Mouse (Mus musculus): ENCODE measurements around the gene Slc15a5. TPM values are rescaled to one million over a fixed set of nuclear protein-coding genes. Genes with fewer than 3 reads are reported as not detected.

Gene Slc15a5
- total RNA-seq, 2 experiments from 2014 or later, result 0.44 TPM; not detected in 1

DNA sequence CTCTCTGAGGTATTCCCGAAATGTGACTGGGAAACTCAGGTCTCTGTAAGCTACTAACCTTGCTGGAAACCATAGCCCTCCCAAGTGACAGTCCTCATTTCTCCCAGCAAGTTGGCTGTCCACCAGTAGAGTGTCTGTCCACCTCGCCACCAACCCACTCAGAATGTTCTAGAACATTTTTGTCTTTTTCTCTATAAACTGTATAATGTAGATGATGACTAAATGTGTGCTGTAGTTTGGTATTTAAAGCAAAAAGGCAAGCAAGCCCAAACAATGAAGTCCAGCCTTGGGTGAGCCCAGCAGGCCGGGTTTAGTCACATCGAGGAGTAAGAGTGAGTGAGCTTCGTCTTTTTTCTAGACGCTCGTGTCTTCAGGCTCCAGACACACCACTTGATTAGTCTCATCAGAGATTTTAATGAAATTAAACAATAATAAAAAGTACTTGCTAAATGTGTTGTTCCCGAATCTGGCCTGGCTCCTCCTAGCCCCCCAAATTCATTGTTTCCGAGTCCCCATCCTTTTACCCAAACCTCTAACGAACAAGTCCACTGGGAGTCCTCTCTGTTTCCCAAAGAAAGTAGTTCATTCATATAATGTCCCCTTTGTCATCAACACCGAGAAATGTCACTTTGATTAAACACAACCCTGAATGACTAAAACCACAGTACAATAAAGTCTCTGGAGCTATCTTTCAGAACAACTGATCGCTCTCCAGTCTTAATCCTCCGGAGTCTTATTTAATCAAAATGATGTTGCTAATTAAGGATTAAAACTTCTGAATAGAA lies 8.8 kb downstream of the Slc15a5 start:
- no peak for DNase-seq
- intact Hi-C loops (cut with DNase I; ENCODE audit: low total_unique reads), result no loop called here

- intact Hi-C loops (cut with DNase I; ENCODE audit: low total_unique reads), result no loop called here
- no peak for DNase-seq
Observed at GRCm38 (mm10) chr6:138069921-138070320, 9.8 kb downstream of the Slc15a5 start.

DNA sequence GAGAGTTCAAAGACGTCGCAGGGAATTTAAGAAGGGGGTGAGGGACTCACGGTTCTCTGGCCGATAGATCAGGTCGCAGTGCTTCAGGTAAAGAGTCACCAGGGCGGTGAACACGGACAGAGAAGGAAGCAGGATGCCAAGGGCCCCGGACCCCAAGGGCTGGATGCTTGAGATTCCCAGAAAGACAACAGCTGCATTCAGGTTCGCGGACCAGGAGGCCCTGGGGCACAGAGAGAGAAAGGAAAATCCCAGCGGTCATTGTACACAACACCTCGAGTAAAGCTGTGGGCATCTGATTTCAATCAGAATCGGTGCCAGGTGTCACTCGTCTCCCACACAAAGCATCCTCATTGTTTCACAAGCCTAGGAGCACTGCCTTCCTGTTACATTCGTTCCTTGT lies 24.1 kb downstream of the Slc15a5 start:
- no peak for DNase-seq
- intact Hi-C loops (cut with DNase I; ENCODE audit: low total_unique reads), result no loop called here

GRCm38 (mm10) chr6:138054956-138055355 lies 24.8 kb downstream of the Slc15a5 start:
- no peak for DNase-seq
- intact Hi-C loops (cut with DNase I; ENCODE audit: low total_unique reads), result no loop called here

DNA sequence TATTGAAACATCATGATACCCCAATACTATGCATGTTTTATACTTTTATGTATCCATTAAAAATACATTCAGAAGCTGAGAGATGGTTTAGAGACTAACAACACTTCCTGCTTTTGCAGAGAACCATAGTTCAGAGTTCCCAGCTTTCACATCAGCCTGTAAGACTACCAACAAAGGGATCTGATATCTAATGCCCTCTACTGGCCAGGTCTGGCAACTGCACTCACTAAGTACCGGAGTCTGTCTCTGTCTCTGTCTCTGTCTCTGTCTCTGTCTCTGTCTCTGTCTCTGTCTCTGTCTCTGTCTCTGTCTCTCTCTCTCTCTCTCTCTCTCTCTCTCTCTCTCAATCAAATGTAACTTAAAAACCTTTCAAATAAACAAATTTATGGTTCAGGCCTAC lies 25.6 kb downstream of the Slc15a5 start:
- intact Hi-C loops (cut with DNase I; ENCODE audit: low total_unique reads), result no loop called here
- DNase-seq, result no peak

GRCm38 (mm10) chr6:138053686-138054085 lies 26.0 kb downstream of the Slc15a5 start:
- no peak for DNase-seq
- intact Hi-C loops (cut with DNase I; ENCODE audit: low total_unique reads), result no loop called here

DNA sequence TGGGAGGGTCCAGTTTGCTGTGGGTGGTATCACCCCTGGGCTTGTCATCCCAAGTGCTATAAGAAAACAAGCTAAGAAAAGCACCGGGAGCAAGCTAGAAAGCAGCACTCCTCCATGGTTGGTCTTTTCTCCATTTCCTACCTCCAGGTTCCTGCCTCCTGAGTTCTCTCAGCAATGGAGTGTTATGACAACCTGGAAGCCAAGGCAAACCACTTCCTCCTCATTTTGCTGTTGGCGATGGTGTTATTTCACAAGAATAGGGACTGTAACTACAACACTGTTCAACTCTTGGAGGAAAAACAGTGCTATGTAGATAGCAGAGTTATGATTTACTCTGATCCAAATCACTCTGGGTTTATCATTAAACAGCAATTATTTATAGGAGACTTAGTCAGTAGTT lies 34.4 kb downstream of the Slc15a5 start:
- DNase-seq, result no peak

GRCm38 (mm10) chr6:138042891-138043290 lies 36.8 kb downstream of the Slc15a5 start:
- no peak for DNase-seq
- intact Hi-C loops (cut with DNase I; ENCODE audit: low total_unique reads), result no loop called here

More for the DNA sequence above, 34.4 kb downstream of the Slc15a5 start:
- intact Hi-C loops (cut with DNase I; ENCODE audit: low total_unique reads), result no loop called here

- intact Hi-C loops (cut with DNase I; ENCODE audit: low total_unique reads), result no loop called here
Observed at GRCm38 (mm10) chr6:138041865-138042264, 37.9 kb downstream of the Slc15a5 start.

GRCm38 (mm10) chr6:138037587-138037986 lies 42.1 kb downstream of the Slc15a5 start:
- intact Hi-C loops (cut with DNase I; ENCODE audit: low total_unique reads), result no loop called here
- no peak for DNase-seq

More at GRCm38 (mm10) chr6:138041865-138042264, 37.9 kb downstream of the Slc15a5 start:
- no peak for DNase-seq

DNA sequence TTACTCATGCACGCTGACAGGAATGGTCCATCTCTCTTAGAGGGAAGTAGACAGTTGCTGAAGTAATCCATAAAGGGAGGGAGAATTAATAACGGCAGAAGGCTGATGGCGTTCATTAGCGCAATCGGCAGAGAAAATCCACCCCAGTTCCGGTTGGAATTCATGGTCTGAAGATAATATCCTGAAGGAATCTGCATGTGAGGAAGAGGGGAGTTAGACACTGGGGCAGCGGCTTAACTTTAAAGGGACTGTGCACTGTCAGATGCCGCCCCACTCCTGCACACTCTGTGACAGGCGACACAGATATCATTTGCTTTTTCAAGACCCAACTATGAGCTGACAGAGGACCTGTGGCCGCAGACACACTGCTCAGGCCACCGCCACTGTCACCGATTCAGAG lies 42.8 kb downstream of the Slc15a5 start:
- DNase-seq, result no peak
- intact Hi-C loops (cut with DNase I; ENCODE audit: low total_unique reads), result no loop called here

DNA sequence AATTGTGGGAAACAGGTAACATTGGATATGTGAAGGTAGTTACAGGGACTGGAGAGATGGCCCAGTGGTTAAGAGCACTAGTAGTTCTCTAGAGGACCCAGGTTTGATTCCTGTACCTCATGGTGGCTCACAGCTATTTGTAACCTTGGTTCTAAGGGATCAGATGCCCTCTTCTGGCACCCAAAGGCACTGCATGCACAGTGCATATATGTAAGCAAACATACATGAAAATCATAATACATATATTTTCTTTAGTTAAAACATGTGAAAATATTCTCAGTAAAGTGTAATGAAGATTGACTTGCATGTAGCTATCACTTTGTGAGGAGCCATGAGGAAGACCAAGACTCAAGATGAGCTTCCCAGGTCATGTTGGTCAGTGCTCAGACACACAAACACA lies 62.8 kb downstream of the Slc15a5 start:
- intact Hi-C loops (cut with DNase I; ENCODE audit: low total_unique reads), result no loop called here
- no peak for DNase-seq

- intact Hi-C loops (cut with DNase I; ENCODE audit: low total_unique reads), result no loop called here
- DNase-seq, result no peak
Observed at GRCm38 (mm10) chr6:138014976-138015674, 64.6 kb downstream of the Slc15a5 start.

DNA sequence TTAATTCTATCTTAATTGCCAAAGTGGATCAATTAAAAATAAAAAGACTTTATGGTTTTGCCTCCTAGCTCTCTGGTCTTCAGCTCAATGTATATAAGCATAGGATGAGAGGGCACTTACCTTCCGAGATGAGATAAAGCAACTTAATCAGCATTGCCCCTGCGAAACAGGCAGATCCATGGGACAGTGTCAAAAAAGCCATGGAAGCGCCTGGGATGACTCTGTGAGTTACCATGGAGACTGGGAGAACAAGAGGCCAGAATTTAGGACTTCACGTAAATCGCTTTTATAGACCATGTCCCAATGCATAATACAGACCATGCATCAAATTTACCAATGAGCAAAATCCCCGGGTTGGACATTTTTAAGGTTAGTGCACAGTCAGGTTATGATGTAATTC lies 67.8 kb downstream of the Slc15a5 start:
- no peak for DNase-seq
- intact Hi-C loops (cut with DNase I; ENCODE audit: low total_unique reads), result no loop called here

DNA sequence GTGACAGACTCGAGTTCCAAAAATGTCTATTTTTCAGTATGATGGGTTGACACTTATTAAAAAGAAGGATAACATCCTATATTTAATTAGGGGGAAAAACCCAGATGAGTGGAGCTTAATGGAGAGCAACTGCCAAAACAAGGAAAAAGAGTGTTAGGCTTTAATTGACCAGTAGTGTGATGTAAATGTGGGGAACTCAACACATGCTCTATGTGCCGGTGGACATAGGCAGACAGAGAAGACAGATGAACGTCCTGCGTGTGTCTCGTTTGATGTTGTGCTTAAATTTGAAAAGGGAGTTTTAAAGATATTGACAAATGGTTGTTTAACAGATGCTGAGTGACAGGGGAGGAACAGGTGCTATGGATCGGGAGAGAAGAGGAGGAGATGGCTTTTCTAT lies 72.0 kb downstream of the Slc15a5 start:
- intact Hi-C loops (cut with DNase I; ENCODE audit: low total_unique reads), result no loop called here
- DNase-seq, result no peak

GRCm38 (mm10) chr6:138006525-138007251 lies 73.0 kb downstream of the Slc15a5 start:
- DNase-seq, result no peak
- intact Hi-C loops (cut with DNase I; ENCODE audit: low total_unique reads), result no loop called here

- intact Hi-C loops (cut with DNase I; ENCODE audit: low total_unique reads), result no loop called here
- no peak for DNase-seq
Observed at GRCm38 (mm10) chr6:137989853-137990252, 89.9 kb downstream of the Slc15a5 start.

- intact Hi-C loops (cut with DNase I; ENCODE audit: low total_unique reads), result no loop called here
- DNase-seq, result no peak
Observed at GRCm38 (mm10) chr6:137985169-137985568, 94.5 kb downstream of the Slc15a5 start.

DNA sequence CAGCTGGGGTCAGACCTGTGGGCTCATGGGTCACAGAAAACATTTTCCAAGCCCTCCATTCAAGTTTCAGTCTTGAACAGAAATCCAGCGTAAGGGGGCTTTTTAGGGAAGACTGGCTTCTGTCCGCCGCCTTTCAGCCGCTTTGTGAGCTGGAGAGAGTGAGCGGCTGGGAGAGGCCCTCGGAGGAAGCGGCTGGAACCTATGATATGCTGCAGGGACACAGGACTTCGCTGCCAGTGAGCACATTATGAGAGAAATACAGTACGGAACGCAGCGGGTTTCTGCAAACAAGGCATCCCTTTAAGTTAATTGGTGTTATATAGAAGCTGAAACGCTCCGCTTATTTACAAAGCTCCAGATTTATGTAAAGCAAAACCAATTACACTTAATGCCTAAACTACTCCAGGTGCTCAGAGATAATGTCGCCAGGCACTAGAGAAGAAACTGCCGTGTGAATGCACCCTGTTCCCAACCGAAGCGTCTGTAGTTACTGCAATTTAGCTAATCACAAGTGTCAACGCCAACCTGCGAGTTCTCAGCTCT lies 97.5 kb downstream of the Slc15a5 start:
- DNase-seq, result no peak
- intact Hi-C loops (cut with DNase I; ENCODE audit: low total_unique reads), result no loop called here
